Mouse (Mus musculus): Measurements from ENCODE around the gene Gpc1.

Gpc1 gene

DNA sequence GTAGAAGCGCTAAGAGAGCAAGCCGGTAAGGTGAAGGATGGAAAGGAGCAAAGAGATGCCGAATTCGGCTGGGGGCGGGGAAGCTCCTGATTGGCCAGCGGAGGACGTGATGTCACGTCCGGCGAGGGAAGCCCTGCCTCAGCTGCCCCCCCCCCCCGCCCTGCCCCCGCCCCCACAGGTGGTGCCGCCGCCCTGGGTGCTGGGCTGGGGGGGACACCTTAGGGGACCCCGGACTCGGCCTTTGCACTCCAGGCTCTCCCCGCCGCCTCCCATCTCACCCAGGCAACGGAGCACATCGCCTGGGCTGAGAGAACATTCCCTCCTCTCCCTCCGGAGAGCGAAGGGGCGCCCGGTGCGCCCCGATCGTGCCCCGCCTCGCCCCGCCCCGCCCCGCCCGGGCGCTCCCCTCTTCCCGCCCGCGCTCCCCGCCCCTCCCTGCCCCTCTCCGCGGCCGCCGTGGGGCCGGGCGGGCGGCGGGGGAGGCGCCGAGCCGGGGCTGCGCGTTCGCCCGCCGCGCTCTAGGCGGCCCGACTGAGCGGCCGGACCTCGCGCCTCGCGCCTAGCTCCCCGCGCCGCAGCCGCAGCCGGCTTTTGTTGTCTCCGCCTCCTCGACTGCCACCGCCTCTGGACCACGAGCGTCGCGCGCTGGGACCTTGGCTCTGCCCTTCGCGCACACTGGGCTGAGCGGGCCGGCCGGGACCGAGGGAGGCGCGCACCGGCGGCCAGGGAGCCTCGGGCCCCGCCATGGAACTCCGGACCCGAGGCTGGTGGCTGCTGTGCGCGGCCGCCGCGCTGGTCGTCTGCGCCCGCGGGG, at the start of gene Gpc1:
Gene Gpc1 (plus strand): TSS at position 458 of the 814 bp plus-strand sequence.
- peak; percentile 96 to 97 for DNase-seq

DNA sequence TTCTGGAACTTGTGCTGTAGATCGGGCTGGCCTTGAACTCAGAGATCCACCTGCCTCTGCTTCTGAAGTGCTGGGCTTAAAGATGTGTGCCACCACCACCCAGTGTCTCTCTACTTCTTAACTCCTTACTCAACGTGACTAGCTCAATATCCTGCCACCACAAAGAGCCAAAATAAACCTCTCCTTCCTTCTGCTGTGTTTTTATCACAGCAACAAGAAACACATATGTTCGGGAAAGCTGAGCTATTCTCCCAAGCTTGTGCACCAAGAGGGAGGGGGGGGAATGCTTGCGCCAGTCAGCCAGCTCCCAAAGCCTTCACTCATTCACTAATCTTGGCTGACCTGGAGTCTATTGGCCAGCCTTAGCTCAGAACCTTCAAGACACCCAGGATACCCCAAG, 49.6 kb upstream of the Gpc1 start:
- DNase-seq = no peak

DNA sequence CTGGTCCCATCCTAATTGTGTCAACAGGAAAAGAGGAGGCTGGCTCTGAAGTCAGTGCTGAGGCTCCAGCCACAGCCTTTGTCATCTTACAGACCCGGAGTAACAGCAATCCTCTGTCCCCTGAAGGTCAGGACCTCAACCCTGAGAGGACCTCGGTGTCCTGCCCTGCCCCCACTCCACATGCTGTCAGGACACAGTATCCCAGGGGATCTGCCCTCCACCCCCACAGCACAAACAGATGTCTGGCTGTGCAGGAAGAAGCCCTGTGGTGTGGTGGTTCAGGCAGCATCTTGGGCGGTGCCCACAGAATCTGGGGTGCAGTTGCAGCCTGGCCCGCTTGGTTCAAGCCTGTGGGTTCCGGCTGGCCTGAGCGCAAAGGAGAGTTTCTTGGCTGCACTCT, 48.9 kb upstream of the Gpc1 start:
- peak in 1 of 2 experiments; percentile 30 for DNase-seq

DNA sequence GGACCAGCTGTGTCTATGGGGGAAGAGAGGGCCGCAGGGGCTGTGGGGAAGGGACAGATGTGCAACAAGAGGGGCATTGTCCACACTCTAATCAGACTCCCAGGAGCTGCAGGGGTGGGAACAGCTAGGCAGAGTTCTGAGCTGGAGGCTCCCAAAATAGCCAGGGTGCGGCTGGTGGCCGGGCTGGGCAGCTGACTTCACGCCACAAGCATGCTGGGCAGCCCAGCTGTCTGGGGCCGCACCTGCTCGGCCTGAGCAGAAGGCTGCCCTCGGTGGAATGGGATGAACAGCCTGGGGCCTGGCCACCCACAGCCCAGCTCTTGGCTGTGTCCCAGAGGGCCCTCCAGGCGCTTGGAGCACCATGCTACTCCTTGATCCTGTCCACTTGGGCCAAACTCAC, 44.2 kb upstream of the Gpc1 start:
- DNase-seq = peak; percentile 65 to 81

DNA sequence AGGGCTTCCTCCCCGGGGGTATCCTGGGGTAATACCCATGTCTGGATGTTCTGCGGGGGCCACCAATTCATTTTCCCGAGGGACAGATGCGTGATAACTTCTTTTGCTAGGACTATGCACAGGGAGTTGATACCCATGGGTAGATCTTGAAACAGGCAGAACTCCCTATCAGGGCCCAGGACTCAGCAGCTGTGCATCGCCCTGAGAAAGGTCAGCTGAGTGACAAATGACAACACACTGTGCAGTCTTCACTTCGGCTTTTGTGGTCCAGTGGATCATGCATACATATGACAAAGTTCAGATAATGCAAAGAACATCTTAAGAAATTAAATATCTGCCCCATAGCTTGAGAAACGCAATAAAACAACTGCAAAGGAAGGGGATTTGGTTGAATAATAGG, 43.4 kb upstream of the Gpc1 start:
- no peak for DNase-seq

DNA sequence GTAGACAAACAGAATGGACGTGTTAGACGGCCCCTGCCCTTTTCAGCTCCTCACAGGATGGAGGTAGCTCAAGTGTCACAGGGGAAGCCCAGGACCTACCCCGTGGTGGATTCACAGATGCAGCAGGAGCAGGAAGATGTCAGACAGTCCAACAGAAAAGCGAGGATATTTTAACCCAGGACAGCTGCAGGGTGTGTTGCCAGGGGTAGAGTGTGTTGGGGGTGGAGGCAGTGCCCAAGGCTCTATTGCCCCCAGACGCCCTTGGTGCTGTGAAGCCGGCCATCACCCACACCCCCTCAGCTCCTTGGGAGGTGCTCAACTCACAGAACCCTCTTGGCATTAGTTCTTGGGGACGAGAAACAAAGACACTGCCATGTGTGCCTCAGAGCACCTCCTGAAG, 40.8 kb upstream of the Gpc1 start:
- DNase-seq = no peak

DNA sequence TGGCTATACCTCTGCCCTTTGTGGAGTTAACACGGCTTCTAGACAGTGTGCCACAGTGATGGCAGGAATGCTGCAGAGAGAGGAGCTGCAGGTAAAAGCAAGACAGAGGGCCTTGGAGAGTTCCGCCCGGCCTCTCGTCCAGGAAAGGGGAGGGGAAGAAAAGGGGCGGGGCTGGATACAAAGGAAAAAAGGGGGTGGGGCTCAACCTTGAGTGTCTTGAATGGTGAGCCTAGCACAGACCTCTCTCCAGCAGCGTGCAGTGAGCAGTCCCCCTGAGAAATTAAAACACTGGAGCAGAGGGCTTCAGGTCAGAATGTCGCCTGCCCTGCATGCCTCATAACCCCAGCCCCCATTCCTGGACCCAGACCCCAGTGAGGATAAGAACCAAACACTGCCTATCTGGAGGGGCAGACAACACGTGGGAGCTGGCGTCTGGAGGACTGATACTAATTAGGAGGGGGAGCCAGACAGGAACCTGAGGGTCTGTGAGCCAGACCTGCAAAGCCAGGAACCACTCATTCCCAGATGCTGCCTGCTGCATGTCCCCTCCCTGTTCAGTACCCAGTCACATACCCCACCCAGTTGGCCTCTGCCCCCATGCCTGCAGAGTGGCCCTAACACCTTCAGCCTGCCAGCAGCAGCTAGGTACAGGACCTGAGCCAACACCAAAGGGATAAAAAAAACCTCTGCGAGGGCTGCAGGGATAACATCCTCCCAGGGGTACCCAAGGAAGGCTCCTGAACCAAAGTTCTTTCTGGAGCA, 40.2 kb upstream of the Gpc1 start:
- no peak for DNase-seq

DNA sequence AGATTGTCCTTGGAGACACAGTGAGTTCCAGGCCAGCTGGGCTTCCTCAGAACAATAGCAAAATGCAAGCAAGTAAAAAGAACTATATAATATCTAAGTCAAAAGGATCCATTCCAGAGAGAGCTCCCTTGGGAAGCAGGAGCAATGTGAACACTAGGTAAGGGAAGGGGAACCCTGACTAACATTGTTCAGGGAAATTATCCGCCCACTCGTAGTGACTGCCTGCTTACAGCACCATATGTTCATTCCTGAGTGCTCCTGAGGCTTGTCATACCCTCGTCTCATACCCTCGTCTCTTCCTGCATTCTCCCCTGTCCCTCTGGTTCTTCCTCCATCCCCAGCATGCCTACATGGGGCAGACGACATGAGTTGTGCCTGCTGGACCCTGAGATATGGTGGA, 37.7 kb upstream of the Gpc1 start:
- no peak for DNase-seq

DNA sequence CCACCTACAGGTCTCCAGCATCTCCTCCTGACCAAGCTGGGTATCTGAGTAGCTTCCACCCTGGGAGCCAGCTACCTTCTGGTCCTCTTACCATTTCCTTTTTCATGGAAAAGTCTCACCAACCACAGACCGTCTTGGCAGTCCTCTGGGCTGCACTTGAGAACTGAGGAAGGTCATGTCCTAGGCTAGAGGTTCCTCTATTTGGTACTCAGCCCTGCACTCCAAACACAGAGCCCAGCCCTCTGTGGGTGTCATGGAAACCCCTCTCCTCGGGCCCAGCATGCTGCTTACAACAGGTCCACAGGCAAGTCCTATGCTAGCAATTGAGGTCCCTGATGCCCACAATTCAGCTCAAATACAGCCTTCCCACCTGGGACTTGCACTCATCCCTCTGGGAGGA, 33.0 kb upstream of the Gpc1 start:
- no peak for DNase-seq

DNA sequence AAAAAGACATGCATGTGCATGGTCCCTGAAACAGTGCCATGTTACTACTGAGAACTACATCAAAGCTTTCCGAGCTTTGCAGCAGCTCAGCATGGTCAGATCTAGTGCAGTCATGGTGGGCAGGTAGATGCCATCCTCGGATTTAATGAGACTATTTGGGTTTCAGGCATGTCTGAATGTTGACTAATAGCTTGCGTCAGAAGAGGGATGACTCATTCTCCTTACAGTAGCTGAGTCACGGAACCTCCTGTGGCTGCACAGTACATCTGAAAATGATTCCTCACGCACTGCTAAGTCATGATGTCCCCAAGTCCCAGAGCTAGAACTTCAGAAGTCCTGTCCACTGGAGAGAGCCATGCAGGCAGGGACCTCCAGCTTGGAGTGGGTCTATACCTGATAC, 31.8 kb upstream of the Gpc1 start:
- no peak for DNase-seq

DNA sequence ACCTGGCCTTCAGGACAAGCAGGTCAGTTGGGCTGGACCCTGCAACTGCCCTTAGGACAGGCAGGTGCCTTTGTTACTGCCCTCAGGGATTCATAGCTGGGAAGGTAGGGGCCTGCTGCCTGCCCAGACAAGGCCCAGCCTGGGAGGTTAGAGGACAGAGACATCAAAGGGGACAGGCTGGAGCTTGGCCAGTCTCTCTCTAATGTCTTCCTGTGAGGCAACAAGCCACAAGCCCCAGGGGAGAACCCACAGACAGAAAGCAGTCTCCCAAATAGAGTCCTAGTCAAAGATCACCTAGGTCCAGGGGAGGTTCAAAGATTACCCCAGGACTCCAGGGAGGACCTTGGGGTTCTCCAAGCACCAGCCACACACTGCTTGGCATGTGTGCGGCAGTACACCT, 29.1 kb upstream of the Gpc1 start:
- no peak for DNase-seq

DNA sequence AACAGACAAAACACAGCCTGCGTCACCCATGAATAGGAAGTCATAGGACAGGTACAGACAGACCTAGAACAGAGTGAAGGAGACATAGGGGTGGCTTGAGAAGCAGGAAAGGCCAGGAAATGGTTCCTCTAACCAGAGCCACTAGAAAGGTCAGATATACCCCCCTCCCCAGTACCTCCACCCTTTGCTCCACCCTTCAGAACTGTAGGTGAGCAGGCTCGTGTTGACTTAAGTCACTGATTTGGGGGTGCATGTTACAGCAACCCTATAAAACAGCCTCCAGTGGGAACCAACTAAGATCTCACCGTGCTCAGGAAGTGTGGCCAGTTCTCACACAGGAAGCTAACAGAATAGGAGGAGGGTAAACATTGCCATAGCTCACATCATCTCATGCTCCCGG, 28.1 kb upstream of the Gpc1 start:
- DNase-seq = no peak

DNA sequence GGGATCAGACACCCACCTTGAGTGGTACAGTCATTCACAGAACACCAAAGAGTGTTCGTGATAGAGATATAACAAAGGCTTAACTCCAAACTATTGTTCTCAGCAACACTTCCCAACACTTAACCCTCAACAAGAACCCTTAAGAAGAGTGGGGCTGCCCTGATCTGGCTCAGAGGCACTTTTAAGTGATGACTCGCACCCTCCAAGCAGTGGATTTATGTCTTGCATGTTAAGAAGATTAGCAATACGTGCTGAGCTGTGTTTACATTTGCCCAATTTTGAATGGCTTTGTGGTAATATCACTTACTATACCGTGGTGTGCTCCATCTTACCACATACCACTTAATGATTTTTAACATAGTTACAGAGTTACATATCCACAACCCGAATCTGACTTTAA, 26.3 kb upstream of the Gpc1 start:
- DNase-seq = no peak

DNA sequence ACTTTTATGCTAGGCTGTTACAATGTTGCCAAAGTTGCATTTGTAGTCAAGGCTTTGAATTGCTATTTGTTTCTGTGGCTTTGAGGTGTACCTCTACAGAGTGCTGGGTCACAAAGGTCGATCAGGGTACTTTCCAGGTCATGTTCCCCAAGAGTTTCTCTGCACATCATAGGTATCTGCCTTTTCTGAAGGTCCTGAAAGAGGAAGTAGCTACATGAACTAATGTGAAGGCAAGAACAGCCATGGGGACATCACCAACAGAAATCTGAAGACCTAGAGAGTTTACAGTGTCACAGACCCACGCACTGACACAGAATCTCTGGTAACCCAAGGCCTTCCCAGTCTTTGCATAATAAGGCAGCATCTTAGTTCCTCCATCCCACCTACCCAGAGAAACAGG, 25.6 kb upstream of the Gpc1 start:
- no peak for DNase-seq

DNA sequence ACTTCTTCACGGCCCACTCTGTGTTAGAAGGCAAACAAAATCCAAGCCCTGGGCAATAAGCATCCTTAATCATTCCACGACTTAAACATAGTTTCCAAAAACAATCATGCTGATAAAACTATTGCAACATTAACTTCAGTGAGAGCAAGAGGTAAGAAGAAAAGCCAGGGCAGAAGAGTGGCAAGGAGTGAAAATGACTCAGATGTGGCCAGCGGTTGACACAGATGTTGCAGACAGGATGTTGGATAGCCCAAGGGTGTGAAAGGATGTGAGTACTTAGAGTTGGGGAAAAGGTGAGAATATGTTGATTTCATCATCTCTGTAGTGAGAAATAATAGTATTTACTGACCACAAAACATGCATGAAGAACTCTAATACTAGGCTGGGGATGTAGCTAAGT, 24.7 kb upstream of the Gpc1 start:
- DNase-seq = no peak

DNA sequence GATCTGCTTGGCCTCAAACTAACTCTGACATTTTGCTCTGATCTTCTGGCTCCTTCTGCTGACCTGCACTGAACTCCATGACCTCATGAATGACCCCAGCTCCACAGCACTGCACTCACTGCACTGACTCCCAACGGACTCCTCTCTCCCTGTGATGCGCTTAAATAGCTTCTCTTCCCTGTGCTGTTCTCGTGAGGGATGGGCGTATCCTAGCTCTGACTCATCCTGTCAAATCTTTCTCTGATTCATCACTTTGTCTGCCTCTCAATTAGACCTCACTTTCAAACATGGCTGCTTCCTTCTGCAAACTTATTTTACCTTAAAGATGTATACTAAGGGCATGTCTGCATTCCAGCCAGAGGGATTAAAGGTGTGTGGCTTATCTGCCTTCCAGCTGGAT, 21.8 kb upstream of the Gpc1 start:
- DNase-seq = no peak

DNA sequence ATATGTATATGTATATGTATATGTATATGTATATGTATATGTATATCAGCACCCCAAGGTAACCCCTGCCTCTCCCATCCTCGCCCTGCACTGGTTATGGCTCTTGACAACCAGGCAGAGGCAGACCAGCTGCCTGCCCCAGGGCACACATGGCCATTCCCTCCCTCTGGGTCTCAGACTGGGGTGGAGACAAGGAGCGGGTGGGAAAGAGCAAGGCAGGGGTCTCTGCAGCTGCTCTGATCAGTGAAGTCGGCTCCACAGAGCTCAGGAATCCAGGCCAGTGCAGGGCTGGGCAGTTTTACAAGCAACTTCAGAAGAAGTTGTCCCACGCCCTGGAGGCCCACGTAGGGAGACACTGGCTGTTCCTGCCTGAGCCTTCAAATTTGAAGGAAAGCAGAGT, 17.1 kb upstream of the Gpc1 start:
- DNase-seq = no peak

DNA sequence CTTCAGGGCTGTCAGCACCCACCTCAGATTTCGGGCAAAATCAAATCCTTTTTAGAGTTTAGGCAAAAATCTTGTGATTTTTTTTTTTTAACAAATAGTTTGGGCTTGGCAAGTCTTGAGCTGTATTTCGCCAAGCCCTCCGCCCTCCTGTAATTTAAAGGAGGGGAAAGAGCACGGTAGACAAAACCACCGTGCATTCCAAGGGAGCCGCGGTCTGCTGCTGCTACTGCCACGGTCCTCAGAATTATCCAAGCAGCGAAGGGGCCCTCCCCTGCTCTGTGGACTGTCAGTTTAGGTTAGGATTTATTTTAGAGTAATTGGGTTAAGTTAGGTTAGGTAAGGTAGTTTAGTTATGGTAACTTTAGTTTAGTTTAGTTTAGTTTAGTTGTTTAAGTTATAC, 16.3 kb upstream of the Gpc1 start:
- no peak for DNase-seq

DNA sequence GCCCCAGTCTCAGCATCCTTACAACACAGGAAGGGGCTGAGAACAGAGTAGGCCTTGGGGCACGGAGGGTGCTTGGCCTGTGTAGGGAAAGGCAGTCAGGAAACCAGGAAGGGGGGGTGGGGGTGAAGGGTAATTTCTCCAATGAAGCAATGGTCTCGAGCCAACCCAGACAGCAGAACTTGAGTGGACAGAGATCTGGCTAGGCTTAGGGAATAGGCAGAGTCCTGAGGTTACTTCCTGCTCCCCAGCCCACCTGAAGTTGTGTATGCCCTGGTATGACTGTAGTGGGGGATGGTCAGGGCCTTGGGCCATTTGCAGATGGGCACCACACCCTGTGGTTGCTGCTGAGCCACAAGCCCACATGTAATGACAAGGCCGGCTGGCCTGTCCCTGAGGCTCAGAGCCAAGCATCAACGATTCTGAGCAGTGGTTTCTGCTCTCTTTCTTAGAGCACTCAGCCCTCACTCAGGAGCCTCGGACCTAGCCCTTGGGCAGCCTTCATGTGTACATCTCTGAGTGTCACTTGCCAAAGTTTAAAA, 15.6 kb upstream of the Gpc1 start:
- no peak for DNase-seq

DNA sequence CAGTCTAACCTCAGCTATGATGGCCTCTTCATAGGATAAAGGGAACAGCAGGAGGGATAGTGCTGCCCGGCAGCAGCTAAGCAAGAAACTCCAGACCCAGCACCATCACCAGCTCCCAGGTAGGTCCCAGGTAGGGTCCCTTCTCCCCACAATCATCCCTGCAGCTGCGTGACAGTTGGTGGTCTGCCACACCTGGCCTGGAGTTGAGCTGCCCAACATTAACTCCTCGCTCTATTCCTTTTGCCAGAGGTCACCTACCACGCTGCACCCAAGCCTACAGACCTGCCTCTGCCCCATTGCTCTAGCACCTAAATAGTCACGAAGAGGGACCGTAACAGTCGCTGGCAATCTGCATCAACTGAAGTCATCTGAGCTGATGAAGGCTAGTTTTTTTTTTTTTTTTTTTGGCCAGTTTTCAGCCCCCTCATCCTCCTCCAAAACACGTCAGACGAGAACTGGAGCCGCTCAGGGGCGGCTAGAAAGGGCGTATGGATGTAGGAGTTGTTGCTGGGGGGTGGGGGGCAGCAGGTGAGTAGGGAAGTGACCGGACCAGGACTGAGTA, 738 bp upstream of the Gpc1 start:
- DNase-seq = peak in 1 of 2 experiments; percentile 42

DNA sequence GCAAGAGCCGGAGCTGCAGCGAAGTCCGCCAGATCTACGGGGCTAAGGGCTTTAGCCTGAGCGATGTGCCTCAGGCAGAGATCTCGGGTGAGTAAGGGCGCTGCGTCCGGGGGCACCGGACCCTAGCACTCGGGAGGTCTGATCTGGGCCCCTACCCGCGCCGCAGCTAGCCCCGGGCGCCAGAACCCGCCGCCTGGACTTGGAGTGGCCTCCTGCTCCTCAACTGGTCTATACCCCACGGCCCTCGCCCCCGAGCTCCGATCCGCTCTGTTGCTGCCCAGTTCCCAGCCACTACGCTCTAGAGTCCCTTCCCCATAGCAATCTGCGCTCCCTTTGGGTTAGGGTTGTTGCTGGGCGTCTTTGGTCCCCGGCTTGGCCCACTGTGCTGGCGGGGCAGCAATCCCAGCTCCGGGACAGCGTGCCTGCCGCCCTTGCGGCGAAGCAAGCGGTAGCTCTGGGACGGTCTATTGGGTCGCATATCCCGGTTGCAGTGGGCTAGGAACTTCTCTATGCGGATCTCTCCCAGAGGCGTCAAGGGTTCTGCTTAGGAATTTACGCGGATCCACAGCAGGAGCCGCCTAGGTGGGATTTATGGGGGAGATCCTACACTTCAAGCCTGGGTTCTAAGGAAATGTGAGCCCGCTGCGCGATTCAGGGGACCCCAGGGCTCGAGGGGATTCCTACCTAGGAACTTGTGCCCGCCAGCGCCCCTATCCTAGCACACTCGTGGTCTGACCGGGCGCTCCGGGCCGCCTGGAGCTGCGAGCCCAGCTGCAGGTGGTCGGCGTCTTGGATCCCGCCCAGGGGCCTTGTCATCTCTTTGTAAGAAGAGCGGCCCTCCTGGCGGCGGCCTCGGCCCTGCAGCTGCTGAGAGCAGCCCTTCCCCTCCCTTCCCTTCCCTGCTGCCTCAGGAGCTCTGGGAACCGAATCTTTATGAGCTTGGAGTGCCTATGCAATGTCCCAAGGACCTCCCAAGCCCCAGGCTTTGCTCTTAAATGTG, 866 bp downstream of the Gpc1 start:
- DNase-seq = peak; percentile 79 to 84

DNA sequence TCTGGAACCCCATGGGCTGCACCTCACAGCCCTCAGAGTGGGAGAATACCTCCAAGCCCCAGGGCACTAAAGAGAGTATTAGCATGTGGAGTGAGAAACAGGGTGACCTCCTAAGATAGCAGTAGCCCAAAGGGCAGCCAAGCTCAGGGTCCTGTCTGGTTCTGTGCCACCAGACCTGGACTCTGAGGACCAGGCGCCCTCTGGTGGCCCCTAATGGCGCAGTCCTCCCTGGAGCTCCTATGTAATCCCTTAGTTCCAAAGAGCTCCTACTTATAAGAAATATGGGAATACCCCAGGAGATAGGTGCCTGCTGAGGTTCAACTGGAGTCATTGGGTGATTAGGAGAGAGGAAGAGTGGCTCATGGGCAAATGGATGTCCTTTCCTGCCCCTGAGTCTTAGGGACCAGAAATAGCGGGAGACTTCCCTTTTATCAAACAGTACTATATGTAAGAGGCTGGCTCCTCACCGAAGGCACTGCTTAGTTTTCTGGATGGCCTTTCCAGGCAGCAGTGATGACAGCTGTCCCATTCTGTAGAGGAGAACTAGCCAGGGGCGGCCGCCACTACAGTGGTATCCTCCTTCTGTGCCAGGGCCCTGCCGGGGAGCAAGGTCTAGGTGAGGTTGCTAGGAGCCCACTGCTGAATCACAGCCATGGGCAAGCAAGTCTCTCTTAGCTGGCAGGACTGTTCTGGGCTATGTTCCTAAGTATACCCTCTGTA, 2.7 kb downstream of the Gpc1 start:
- DNase-seq = peak; percentile 95 to 96
